Mouse (Mus musculus): ENCODE results near the gene Nectin2. TPM values are rescaled to one million over a fixed set of nuclear protein-coding genes. Genes with fewer than 3 reads are reported as not detected.

The Nectin2 gene
- polyA plus RNA-seq, 1 experiment: 71.8 TPM

DNA sequence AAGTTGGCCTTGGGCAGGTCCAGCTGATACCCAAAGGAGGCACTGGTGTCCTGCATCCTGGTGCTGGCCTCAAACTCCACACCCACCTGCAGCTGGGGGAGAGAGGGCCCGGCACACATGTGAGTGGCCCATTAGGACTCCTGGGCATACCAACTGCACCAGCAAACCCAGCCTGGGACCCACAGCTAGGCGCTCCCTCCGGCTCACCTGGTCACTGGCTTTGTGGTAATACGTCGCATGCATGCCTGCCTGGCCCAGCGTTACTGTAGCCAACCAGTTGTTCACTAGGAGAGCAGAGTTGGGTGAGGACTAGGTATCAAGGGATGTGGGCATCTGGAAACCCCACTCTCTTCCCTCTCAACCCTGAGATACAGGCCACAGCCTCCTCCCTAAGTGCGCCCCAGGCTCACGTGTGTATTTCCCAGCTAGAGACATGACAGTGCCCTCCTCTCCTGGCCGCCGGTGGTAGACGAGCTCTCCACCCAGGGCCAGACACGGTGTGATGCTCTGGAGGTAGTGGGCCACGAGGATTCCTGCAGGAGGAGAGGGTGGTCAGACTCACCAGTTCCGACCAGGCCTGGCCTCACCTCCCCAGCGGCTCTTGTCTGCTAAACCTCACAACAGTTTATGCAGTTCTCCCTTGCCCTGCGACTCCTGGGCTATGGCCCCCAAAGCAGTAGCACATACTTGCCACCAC is 47.3 kb downstream of the Nectin2 start:
- H3K27me3 ChIP-seq (ENCODE audit: control insufficient read depth, insufficient read depth, low read length): no peaks in the 10 kb centered on the region; the same call in 1 of the 2 replicates
- no peak for TF ChIP-seq POLR2A (IDR thresholded peaks at IDR 0.05; ENCODE audit: control insufficient read depth, low read depth, low read length)
- no peak for TF ChIP-seq CTCF (IDR thresholded peaks at IDR 0.05; ENCODE audit: control insufficient read depth, insufficient read depth, insufficient replicate concordance, low read depth, low read length)
- H3K4me1 ChIP-seq (ENCODE audit: control insufficient read depth, insufficient read depth, low read length): peaks cover 13% of the 10 kb centered on the region
- H3K27ac ChIP-seq (ENCODE audit: control insufficient read depth, insufficient read depth, low read depth, low read length): no peak overlapping the region
- no peak overlapping the region for H3K4me3 ChIP-seq (ENCODE audit: control insufficient read depth, low read depth, low read length)
- H3K36me3 ChIP-seq (ENCODE audit: control insufficient read depth, insufficient read depth, low read length): no peaks in the 10 kb centered on the region; the same call in none of the 2 replicates

DNA sequence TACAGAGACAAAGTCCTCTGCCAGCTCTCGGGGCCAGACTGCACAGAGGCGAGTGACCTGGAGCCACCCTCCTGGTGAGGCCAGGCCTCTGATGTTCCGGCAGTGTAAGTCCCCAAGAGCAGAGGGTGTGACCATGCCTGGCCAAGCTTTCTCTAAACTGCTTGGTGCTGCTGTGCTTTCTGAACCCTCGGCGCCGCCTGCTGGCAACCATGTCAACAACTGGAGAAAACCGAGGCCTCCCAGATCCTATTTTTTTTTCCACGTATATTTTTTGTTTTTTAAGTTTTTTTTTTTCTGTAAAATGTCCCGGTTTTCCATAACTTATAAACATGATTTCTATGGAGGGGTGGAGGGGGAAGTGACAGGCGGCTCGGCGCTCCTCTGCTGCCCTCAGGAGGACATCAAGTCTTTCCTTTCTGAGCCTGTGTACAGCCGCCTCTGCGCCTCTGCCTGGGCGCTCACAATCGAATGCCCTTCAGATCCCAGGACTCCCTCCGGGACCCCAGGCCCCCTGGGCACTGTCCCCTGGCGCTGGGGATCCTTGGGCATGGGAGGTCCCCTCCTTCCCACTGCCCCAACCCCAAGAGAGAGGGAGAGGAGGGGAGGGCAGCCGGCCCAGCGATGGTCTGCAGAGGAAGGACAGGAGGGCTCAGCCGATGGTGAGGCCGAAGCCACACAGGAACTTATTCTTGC is 49.1 kb downstream of the Nectin2 start:
- peak; percentile 41; the same call in 1 of the 2 replicates for TF ChIP-seq CTCF (IDR thresholded peaks at IDR 0.05; ENCODE audit: control insufficient read depth, insufficient read depth, insufficient replicate concordance, low read depth, low read length)
- TF ChIP-seq POLR2A (IDR thresholded peaks at IDR 0.05; ENCODE audit: control insufficient read depth, low read depth, low read length): no peak
- Histone ChIP-seq H3K27me3 (ENCODE audit: control insufficient read depth, insufficient read depth, low read length) (no peaks in the 10 kb centered on the region; the same call in 1 of the 2 replicates), H3K4me3 (ENCODE audit: control insufficient read depth, low read depth, low read length) (no peak overlapping the region), H3K27ac (ENCODE audit: control insufficient read depth, insufficient read depth, low read depth, low read length) (no peak overlapping the region), H3K4me1 (ENCODE audit: control insufficient read depth, insufficient read depth, low read length) (peaks cover 14% of the 10 kb centered on the region), H3K36me3 (ENCODE audit: control insufficient read depth, insufficient read depth, low read length) (no peaks in the 10 kb centered on the region)

DNA sequence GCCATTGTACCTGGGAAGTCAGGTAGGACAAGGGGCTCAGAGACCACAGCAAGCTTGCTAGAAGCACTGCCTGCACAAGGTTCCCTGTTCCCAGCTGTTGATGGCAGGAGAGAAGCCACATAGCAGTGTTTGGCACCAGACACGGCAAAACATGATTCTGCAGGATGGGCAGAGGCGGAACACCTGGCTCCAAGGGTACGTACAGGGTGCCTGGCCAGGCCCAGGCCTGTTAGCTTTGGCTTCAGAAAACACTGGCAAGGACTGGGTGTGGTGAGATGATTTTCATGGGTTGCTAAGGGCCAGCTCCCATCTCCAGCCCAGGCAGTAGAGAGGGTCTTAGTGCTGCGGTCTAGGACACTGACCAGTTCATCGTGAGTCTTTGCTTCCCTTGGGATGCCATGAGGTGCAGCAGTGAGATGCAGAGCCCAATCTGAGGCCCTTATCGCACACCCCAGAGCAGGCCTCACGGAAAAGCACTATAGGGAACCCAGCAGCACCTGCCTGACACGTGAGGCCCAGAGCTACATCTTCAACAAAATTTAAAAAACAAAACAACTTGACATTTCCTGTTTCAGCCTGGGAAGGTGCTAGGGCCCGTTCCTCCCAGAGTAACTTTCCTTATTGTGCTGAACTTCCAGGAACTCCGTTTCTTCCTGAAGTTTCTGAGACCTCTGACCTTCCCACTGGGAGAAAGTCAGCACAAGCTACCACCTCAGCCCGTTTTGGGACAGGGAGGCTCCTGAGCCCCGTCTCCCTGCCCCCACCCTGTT is 49.8 kb downstream of the Nectin2 start:
- H3K4me1 ChIP-seq (ENCODE audit: control insufficient read depth, insufficient read depth, low read length): peaks cover 14% of the 10 kb centered on the region
- TF ChIP-seq POLR2A (IDR thresholded peaks at IDR 0.05; ENCODE audit: control insufficient read depth, low read depth, low read length) (no peak), CTCF (IDR thresholded peaks at IDR 0.05; ENCODE audit: control insufficient read depth, insufficient read depth, insufficient replicate concordance, low read depth, low read length) (no peak)
- no peaks in the 10 kb centered on the region; the same call in 1 of the 2 replicates for H3K27me3 ChIP-seq (ENCODE audit: control insufficient read depth, insufficient read depth, low read length)
- H3K27ac ChIP-seq (ENCODE audit: control insufficient read depth, insufficient read depth, low read depth, low read length): no peak overlapping the region
- H3K36me3 ChIP-seq (ENCODE audit: control insufficient read depth, insufficient read depth, low read length): no peaks in the 10 kb centered on the region
- no peak overlapping the region for H3K4me3 ChIP-seq (ENCODE audit: control insufficient read depth, low read depth, low read length)

DNA sequence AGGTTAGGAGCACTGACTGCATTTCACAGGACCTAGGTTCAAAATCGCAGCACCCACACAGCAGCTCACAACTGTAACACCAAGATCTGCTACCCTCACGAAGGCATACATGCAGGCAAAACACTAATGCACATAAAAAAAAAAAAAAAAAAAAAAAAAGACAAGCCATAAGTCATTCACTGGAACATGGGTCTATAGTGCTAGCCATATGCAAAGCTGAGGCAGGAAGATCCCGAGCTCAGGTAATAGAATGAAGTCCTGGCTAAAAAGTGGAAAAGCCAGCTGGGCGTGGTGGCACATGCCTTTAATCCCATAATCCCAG is 50.5 kb downstream of the Nectin2 start:
- Histone ChIP-seq H3K27me3 (ENCODE audit: control insufficient read depth, insufficient read depth, low read length) (no peaks in the 10 kb centered on the region; the same call in 1 of the 2 replicates), H3K4me1 (ENCODE audit: control insufficient read depth, insufficient read depth, low read length) (peaks cover 14% of the 10 kb centered on the region), H3K36me3 (ENCODE audit: control insufficient read depth, insufficient read depth, low read length) (no peaks in the 10 kb centered on the region), H3K27ac (ENCODE audit: control insufficient read depth, insufficient read depth, low read depth, low read length) (no peak overlapping the region), H3K4me3 (ENCODE audit: control insufficient read depth, low read depth, low read length) (no peak overlapping the region)
- TF ChIP-seq POLR2A (IDR thresholded peaks at IDR 0.05; ENCODE audit: control insufficient read depth, low read depth, low read length) (no peak), CTCF (IDR thresholded peaks at IDR 0.05; ENCODE audit: control insufficient read depth, insufficient read depth, insufficient replicate concordance, low read depth, low read length) (no peak)

DNA sequence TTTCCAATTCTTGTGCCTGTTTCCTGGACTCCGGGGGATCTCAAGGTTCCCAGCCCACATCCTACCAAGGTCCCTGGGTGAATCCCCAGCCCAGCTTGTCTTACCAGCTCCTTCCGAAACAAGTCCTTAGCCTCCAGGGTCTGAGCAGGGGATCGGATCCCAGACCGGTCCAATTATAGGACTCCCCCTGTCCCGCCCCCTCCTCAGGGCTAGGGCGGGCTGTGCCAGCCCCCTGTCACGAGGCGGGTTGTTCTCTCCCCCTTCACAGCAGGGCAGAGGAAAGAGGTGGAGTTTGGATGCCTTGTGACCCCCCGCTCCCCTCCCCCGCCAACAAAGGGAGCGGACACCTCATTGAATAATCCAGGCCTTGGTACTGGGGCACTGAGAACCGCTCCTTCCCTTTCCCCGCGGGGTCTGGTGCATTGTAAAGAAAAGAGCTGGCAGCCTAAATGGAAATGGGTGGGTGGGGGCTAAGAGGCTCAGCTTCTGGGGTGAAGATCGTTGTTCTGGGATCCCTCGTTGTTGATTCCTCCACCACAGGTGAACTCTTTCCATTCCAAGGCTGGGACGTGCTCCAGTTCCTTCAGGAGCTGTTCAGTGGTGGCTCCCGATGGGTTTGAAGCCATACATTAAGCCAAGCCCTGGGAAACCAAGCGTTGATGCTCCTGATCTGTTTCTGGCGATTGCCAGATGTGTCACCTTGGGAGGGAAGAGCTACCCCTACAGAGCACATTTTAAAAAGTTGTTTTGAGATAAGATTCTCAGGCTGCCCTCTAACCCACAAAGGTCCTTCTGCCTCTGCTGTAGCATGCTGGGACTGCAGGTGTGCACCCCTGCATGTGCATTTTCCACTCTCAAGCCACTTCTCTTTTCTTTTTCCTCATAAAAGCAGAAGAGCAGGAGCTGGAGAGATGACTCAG is 51.1 kb downstream of the Nectin2 start, which contains the start of gene Apoe:
Apoe (minus strand) TSS at position 282 of the 920 bp plus-strand sequence.
- H3K36me3 ChIP-seq (ENCODE audit: control insufficient read depth, insufficient read depth, low read length): no peaks in the 10 kb centered on the region
- H3K27me3 ChIP-seq (ENCODE audit: control insufficient read depth, insufficient read depth, low read length): no peaks in the 10 kb centered on the region; the same call in 1 of the 2 replicates
- peak within 1 kb of the TSS; percentile 47 for H3K4me3 ChIP-seq (ENCODE audit: control insufficient read depth, low read depth, low read length)
- TF ChIP-seq CTCF (IDR thresholded peaks at IDR 0.05; ENCODE audit: control insufficient read depth, insufficient read depth, insufficient replicate concordance, low read depth, low read length) (no peak), POLR2A (IDR thresholded peaks at IDR 0.05; ENCODE audit: control insufficient read depth, low read depth, low read length) (no peak)
- H3K4me1 ChIP-seq (ENCODE audit: control insufficient read depth, insufficient read depth, low read length): peaks cover 14% of the 10 kb centered on the region
- no peak within 1 kb of the TSS for H3K27ac ChIP-seq (ENCODE audit: control insufficient read depth, insufficient read depth, low read depth, low read length)

DNA sequence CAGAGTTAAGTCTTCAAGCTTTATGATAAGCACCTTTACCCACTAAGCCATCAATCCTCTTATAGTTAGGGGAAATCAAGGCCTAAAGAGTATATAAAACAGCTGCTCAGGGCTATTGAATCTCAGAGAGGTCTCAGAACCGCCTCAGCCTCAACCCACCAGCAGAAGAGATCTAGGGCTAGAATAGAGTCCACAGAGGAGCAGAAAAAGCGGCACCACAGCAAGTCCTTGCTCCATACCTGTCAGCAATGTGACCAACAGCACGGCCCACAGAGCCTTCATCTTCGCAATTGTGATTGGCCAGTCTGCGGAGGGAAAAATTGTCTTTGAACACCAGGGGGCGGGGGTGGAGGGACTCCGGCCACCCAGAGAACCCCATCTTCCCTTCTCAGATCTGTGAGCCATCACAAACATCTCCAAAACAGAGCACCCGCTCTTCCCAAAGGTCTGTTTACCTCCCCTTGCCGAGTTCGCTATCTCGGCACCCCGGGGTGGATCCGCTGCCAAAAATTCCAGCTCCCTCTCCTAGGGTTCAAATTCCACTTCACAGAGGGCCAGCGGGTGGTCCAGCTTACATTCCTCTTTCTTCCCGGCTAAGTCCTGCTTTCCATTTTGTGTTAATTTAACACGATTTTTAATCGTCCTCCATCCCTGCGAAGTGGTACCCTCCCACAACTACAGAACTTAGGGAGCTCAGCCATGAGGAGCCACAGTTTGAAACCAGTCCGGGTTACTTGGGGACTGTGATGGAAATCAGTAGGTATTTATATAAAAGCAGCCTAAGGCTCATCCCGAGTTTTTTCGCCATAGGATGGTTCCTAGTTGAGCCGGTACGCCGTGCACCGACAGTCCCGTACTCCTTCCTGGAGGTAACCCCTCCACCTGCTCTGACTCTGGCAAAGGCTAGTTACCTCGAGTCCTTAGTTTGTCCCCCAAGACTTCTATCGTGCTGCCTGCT is 52.1 kb downstream of the Nectin2 start:
- Histone ChIP-seq H3K4me3 (ENCODE audit: control insufficient read depth, low read depth, low read length) (peak overlapping the region; percentile 47), H3K36me3 (ENCODE audit: control insufficient read depth, insufficient read depth, low read length) (no peaks in the 10 kb centered on the region), H3K27ac (ENCODE audit: control insufficient read depth, insufficient read depth, low read depth, low read length) (no peak overlapping the region), H3K27me3 (ENCODE audit: control insufficient read depth, insufficient read depth, low read length) (no peaks in the 10 kb centered on the region; the same call in 1 of the 2 replicates), H3K4me1 (ENCODE audit: control insufficient read depth, insufficient read depth, low read length) (peaks cover 15% of the 10 kb centered on the region)
- TF ChIP-seq CTCF (IDR thresholded peaks at IDR 0.05; ENCODE audit: control insufficient read depth, insufficient read depth, insufficient replicate concordance, low read depth, low read length): peak; percentile 10; the same call in 1 of the 2 replicates
- no peak for TF ChIP-seq POLR2A (IDR thresholded peaks at IDR 0.05; ENCODE audit: control insufficient read depth, low read depth, low read length)

All from testis, adult 2 months (tissue).